Mouse (Mus musculus): ENCODE measurements around the gene E2f8. TPM values are rescaled to one million over a fixed set of nuclear protein-coding genes. Genes with fewer than 3 reads are reported as not detected.

Gene E2f8
- polyA plus RNA-seq, 1 experiment: 5.7 TPM

- TF ChIP-seq POLR2A (IDR thresholded peaks at IDR 0.05; ENCODE audit: borderline replicate concordance, extremely low read depth, insufficient read depth, insufficient read length, poor library complexity, severe bottlenecking) (no peak), CTCF (IDR thresholded peaks at IDR 0.05; ENCODE audit: borderline replicate concordance, extremely low read depth, insufficient read depth, insufficient read length) (no peak)
- no peak for DNase-seq (ENCODE audit: low read depth)
Measured at GRCm38 (mm10) chr7:48870579-48871180, 10.7 kb downstream of the E2f8 start.

- no peak for TF ChIP-seq CTCF (IDR thresholded peaks at IDR 0.05; ENCODE audit: borderline replicate concordance, extremely low read depth, insufficient read depth, insufficient read length)
- no peak for TF ChIP-seq POLR2A (IDR thresholded peaks at IDR 0.05; ENCODE audit: borderline replicate concordance, extremely low read depth, insufficient read depth, insufficient read length, poor library complexity, severe bottlenecking)
- DNase-seq (ENCODE audit: low read depth): no peak
Measured at GRCm38 (mm10) chr7:48870144-48870543, 11.3 kb downstream of the E2f8 start.

- TF ChIP-seq POLR2A (IDR thresholded peaks at IDR 0.05; ENCODE audit: borderline replicate concordance, extremely low read depth, insufficient read depth, insufficient read length, poor library complexity, severe bottlenecking): no peak
- TF ChIP-seq CTCF (IDR thresholded peaks at IDR 0.05; ENCODE audit: borderline replicate concordance, extremely low read depth, insufficient read depth, insufficient read length): no peak
- no peak for DNase-seq (ENCODE audit: low read depth)
Measured at GRCm38 (mm10) chr7:48867576-48867975, 13.8 kb downstream of the E2f8 start.

- TF ChIP-seq CTCF (IDR thresholded peaks at IDR 0.05; ENCODE audit: borderline replicate concordance, extremely low read depth, insufficient read depth, insufficient read length): no peak
- no peak for TF ChIP-seq POLR2A (IDR thresholded peaks at IDR 0.05; ENCODE audit: borderline replicate concordance, extremely low read depth, insufficient read depth, insufficient read length, poor library complexity, severe bottlenecking)
- no peak for DNase-seq (ENCODE audit: low read depth)
Measured at GRCm38 (mm10) chr7:48864671-48865458, 16.5 kb downstream of the E2f8 start.

- DNase-seq (ENCODE audit: low read depth): no peak
Measured at GRCm38 (mm10) chr7:48864199-48864598, 17.2 kb downstream of the E2f8 start.

GRCm38 (mm10) chr7:48861796-48862195 is 19.6 kb downstream of the E2f8 start:
- TF ChIP-seq CTCF (IDR thresholded peaks at IDR 0.05; ENCODE audit: borderline replicate concordance, extremely low read depth, insufficient read depth, insufficient read length) (no peak), POLR2A (IDR thresholded peaks at IDR 0.05; ENCODE audit: borderline replicate concordance, extremely low read depth, insufficient read depth, insufficient read length, poor library complexity, severe bottlenecking) (no peak)
- DNase-seq (ENCODE audit: low read depth): no peak

More at GRCm38 (mm10) chr7:48864199-48864598, 17.2 kb downstream of the E2f8 start:
- TF ChIP-seq CTCF (IDR thresholded peaks at IDR 0.05; ENCODE audit: borderline replicate concordance, extremely low read depth, insufficient read depth, insufficient read length) (no peak), POLR2A (IDR thresholded peaks at IDR 0.05; ENCODE audit: borderline replicate concordance, extremely low read depth, insufficient read depth, insufficient read length, poor library complexity, severe bottlenecking) (no peak)

GRCm38 (mm10) chr7:48860948-48861347 is 20.4 kb downstream of the E2f8 start:
- TF ChIP-seq POLR2A (IDR thresholded peaks at IDR 0.05; ENCODE audit: borderline replicate concordance, extremely low read depth, insufficient read depth, insufficient read length, poor library complexity, severe bottlenecking) (no peak), CTCF (IDR thresholded peaks at IDR 0.05; ENCODE audit: borderline replicate concordance, extremely low read depth, insufficient read depth, insufficient read length) (no peak)
- no peak for DNase-seq (ENCODE audit: low read depth)

GRCm38 (mm10) chr7:48859362-48859761 is 22.0 kb downstream of the E2f8 start:
- no peak for DNase-seq (ENCODE audit: low read depth)
- no peak for TF ChIP-seq POLR2A (IDR thresholded peaks at IDR 0.05; ENCODE audit: borderline replicate concordance, extremely low read depth, insufficient read depth, insufficient read length, poor library complexity, severe bottlenecking)

- TF ChIP-seq CTCF (IDR thresholded peaks at IDR 0.05; ENCODE audit: borderline replicate concordance, extremely low read depth, insufficient read depth, insufficient read length) (no peak), POLR2A (IDR thresholded peaks at IDR 0.05; ENCODE audit: borderline replicate concordance, extremely low read depth, insufficient read depth, insufficient read length, poor library complexity, severe bottlenecking) (no peak)
- no peak for DNase-seq (ENCODE audit: low read depth)
Measured at GRCm38 (mm10) chr7:48858257-48858656, 23.1 kb downstream of the E2f8 start.

- DNase-seq (ENCODE audit: low read depth): no peak
- TF ChIP-seq POLR2A (IDR thresholded peaks at IDR 0.05; ENCODE audit: borderline replicate concordance, extremely low read depth, insufficient read depth, insufficient read length, poor library complexity, severe bottlenecking) (no peak), CTCF (IDR thresholded peaks at IDR 0.05; ENCODE audit: borderline replicate concordance, extremely low read depth, insufficient read depth, insufficient read length) (no peak)
Measured at GRCm38 (mm10) chr7:48855461-48855860, 25.9 kb downstream of the E2f8 start.

GRCm38 (mm10) chr7:48853496-48853895 is 27.9 kb downstream of the E2f8 start:
- no peak for DNase-seq (ENCODE audit: low read depth)
- TF ChIP-seq CTCF (IDR thresholded peaks at IDR 0.05; ENCODE audit: borderline replicate concordance, extremely low read depth, insufficient read depth, insufficient read length): no peak
- TF ChIP-seq POLR2A (IDR thresholded peaks at IDR 0.05; ENCODE audit: borderline replicate concordance, extremely low read depth, insufficient read depth, insufficient read length, poor library complexity, severe bottlenecking): no peak

Measured in brain, embryonic 14.5 days (tissue).